Mouse (Mus musculus) heart, postnatal 0 days (tissue): ENCODE measurements around the gene Dbi. TPM values are rescaled to one million over a fixed set of nuclear protein-coding genes. Genes with fewer than 3 reads are reported as not detected.

Experiments
- ATAC-seq: fragments of 200-750 bp; cut with Nextera tagmentation; 2 replicates; pipeline ENCODE4 v1.8.0; 2017; ENCODE audit warnings: low read depth, moderate number of reproducible peaks, moderate library complexity; ENCODE audit not compliant: insufficient read depth
- DNase-seq: peaks from one replicate; pipeline ENCODE4 v3.0.0-alpha.2; 2016; ENCODE audit warnings: low spot score
- H3K27ac ChIP-seq: fragments of 300-500 bp; sonication (generic); 2 replicates; pipeline ENCODE4 v1.5.1; 2014; ENCODE audit warnings: low read depth, mild to moderate bottlenecking
- H3K27me3 ChIP-seq: fragments of 300-500 bp; sonication (generic); 2 replicates; pipeline ENCODE4 v1.6.1; 2014; ENCODE audit warnings: low read length, mixed read lengths; ENCODE audit not compliant: control insufficient read depth, insufficient read depth
- H3K36me3 ChIP-seq: fragments of 300-500 bp; sonication (generic); replicated peaks from 2 replicates; pipeline ENCODE4 v1.6.1; 2014; ENCODE audit warnings: low read length, mixed read lengths; ENCODE audit not compliant: control insufficient read depth, insufficient read depth
- H3K4me1 ChIP-seq: fragments of 300-500 bp; sonication (generic); 2 replicates; pipeline ENCODE4 v1.6.1; 2014; ENCODE audit warnings: antibody characterized with exemption; ENCODE audit not compliant: control insufficient read depth, insufficient read depth
- H3K4me2 ChIP-seq: fragments of 300-500 bp; sonication (generic); 2 replicates; pipeline ENCODE4 v1.6.1; 2014; ENCODE audit warnings: low read depth, mild to moderate bottlenecking, low read length, moderate library complexity
- H3K4me3 ChIP-seq: fragments of 300-500 bp; sonication (generic); 2 replicates; pipeline ENCODE4 v1.5.1; 2014; ENCODE audit warnings: low read depth, low read length
- H3K9ac ChIP-seq: fragments of 300-500 bp; sonication (generic); replicated peaks from 2 replicates; pipeline ENCODE4 v1.6.1; 2014; ENCODE audit warnings: low read depth, low read length, mixed read lengths
- H3K9me3 ChIP-seq: fragments of 300-500 bp; sonication (generic); replicated peaks from 2 replicates; pipeline ENCODE4 v1.6.1; 2016; ENCODE audit warnings: low read length; ENCODE audit not compliant: control insufficient read depth
- CTCF ChIP-seq: IDR thresholded peaks from 2 replicates; pipeline ENCODE4 v1.5.1; 2016; ENCODE audit warnings: antibody characterized with exemption, control low read depth, low read depth
- EP300 ChIP-seq: IDR thresholded peaks from 2 replicates; pipeline ENCODE4 v1.6.1; 2016; ENCODE audit warnings: antibody characterized with exemption, low read depth
- WGBS: fragments of 180-500 bp; shearing (Covaris S2); extraction: QIAGEN DNeasy Blood & Tissue Kit; methylation state at CpG from one replicate; pipeline ENCODE4 v1.1.7; 2014; 5-methylcytosine and 5-hydroxymethylcytosine counted together
- polyA plus RNA-seq: library from polyadenylated mRNA; unstranded; fragments of >200 nt; fragmentation: Nextera tagmentation; extraction: Ambion mirVana; gene quantifications from 2 replicates; pipeline ENCODE4 v1.2.1, GENCODE M21; 2015
- total RNA-seq: library from RNA; depleted of rRNA; stranded (reverse); fragments of >200 nt; gene quantifications from 2 replicates; pipeline ENCODE4 v1.2.3, GENCODE M21; 2014; ENCODE audit warnings: low replicate concordance; rRNA removed

Dbi gene
- 261 and 316 TPM in 2 replicates for total RNA-seq
- 1,218 and 1,378 TPM in 2 replicates for polyA plus RNA-seq

DNA sequence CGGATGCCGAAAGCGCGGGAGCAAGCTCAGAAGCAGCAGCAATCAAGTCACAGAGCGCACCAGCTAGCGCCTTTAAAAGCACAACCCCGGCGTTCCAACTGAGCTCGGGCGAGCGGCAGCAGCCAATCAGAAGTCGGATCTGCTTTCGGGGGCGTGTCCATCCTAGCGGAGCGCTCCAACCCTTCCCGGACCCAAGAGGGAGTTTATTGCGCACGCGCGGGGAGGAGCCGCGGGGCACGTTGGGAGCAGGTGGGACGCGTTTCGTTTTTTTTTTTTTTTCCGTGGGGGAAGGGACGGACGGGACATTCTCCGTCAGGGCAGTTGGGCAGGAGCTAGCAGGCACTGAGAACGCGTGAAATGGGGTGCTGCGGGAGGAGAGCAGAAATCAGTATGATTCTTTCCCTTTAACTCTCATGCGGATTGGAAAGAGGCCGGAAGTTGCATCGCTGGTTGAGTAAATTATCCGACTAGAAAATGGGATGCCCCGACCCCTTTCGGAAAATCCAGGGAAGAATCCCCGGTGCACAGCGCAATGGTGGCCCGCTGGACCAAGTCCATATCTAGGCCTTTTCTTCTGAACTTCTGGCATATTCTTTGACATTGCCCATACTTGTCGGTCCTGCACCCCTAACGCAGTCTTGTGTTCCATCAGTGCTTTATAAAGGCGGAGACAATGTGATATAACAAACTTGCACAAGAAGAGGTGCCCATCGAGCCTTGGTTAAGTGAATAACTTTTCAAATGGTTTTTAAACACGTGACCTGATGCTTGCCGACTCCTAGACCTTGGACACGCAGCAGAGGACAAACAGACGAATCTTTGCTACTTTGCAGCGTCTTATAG, at the start of gene Dbi, which contains the start of gene 3110009E18Rik:
TSS of gene Dbi (minus strand) at position 110 of the 843 bp plus-strand sequence.
TSS of gene 3110009E18Rik (plus strand) at position 219 of the 843 bp plus-strand sequence.
- H3K36me3 ChIP-seq = peaks cover 20% of the 10 kb centered on the region
- no peaks in the 10 kb centered on the region for H3K9me3 ChIP-seq
- 0 out of 2 replicates have a peak, but pooled peaks have one; percentile 0 for TF ChIP-seq CTCF
- TF ChIP-seq EP300 = no peak
- 2% methylated on average over 51 of the region's 52 CpGs for WGBS
- H3K27ac ChIP-seq = peak within 1 kb of the TSS; percentile 95
- H3K4me3 ChIP-seq = peak within 1 kb of the TSS; percentile 65
- no peaks in the 10 kb centered on the region for H3K27me3 ChIP-seq
- H3K9ac ChIP-seq = peak within 1 kb of the TSS; percentile 61
- ATAC-seq (peak; percentile 93), DNase-seq (peak; percentile 94)
- H3K4me2 ChIP-seq = peak within 1 kb of the TSS; percentile 77
- peaks cover 18% of the 10 kb centered on the region for H3K4me1 ChIP-seq

- no peaks in the 10 kb centered on the region for H3K36me3 ChIP-seq
- H3K4me3 ChIP-seq = no peak overlapping the region
- H3K9ac ChIP-seq = no peak overlapping the region
- H3K4me1 ChIP-seq = no peaks in the 10 kb centered on the region
- H3K4me2 ChIP-seq = no peak overlapping the region
- no peaks in the 10 kb centered on the region for H3K27me3 ChIP-seq
- whole genome bisulfite sequencing = 76% methylated on average over 7 of the region's 7 CpGs
- ATAC-seq (no peak), DNase-seq (no peak)
- TF ChIP-seq EP300 = no peak
- no peak for TF ChIP-seq CTCF
- H3K27ac ChIP-seq = no peak overlapping the region
- H3K9me3 ChIP-seq = no peaks in the 10 kb centered on the region
Measured at GRCm38 (mm10) chr1:120170307-120170706, 49.4 kb upstream of the Dbi start.

DNA sequence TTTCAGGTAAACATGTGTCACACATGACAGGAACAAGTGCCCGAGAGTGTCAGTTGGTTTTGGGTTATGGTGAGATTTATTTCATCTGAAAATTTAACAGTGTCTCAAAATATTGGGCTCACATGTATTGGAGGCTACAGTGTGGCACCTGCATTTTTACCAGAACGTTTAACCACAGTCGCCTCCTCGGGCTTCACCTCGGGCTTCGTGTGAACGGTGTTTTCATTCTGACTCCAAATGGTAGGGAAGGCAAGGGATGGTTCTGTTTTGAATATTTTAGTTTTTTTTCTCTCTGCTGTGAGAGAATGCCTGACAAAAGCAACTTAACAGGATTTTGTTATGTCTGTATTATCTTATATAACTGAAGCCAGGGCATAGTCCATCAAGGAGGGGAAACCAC, 47.8 kb upstream of the Dbi start:
- Histone ChIP-seq H3K9me3 (no peaks in the 10 kb centered on the region), H3K27ac (no peak overlapping the region), H3K4me3 (no peak overlapping the region), H3K27me3 (no peaks in the 10 kb centered on the region), H3K36me3 (no peaks in the 10 kb centered on the region), H3K9ac (no peak overlapping the region), H3K4me1 (no peaks in the 10 kb centered on the region), H3K4me2 (no peak overlapping the region)
- WGBS = 88% methylated on average over 7 of the region's 7 CpGs
- no peak for TF ChIP-seq CTCF
- TF ChIP-seq EP300 = no peak
- ATAC-seq = no peak
- no peak for DNase-seq

- Histone ChIP-seq H3K9ac (no peak overlapping the region), H3K9me3 (no peaks in the 10 kb centered on the region), H3K4me2 (no peak overlapping the region), H3K4me3 (no peak overlapping the region), H3K27ac (no peak overlapping the region), H3K4me1 (no peaks in the 10 kb centered on the region), H3K27me3 (no peaks in the 10 kb centered on the region), H3K36me3 (no peaks in the 10 kb centered on the region)
- ATAC-seq = no peak
- no peak for DNase-seq
- WGBS = 67% methylated on average over 4 of the region's 4 CpGs
- TF ChIP-seq CTCF (no peak), EP300 (no peak)
Measured at GRCm38 (mm10) chr1:120168016-120168415, 47.1 kb upstream of the Dbi start.

GRCm38 (mm10) chr1:120162616-120163015, 41.7 kb upstream of the Dbi start:
- H3K27ac ChIP-seq = no peak overlapping the region
- 67% methylated on average over 1 of the region's 1 CpGs for WGBS
- no peaks in the 10 kb centered on the region for H3K36me3 ChIP-seq
- no peak overlapping the region for H3K4me2 ChIP-seq
- H3K9ac ChIP-seq = no peak overlapping the region
- no peaks in the 10 kb centered on the region for H3K4me1 ChIP-seq
- no peaks in the 10 kb centered on the region for H3K27me3 ChIP-seq
- TF ChIP-seq CTCF (no peak), EP300 (no peak)
- no peak for DNase-seq
- H3K4me3 ChIP-seq = no peak overlapping the region
- ATAC-seq = no peak
- no peaks in the 10 kb centered on the region for H3K9me3 ChIP-seq
